Mouse (Mus musculus): ENCODE data around the gene Paqr3. TPM values are rescaled to one million over a fixed set of nuclear protein-coding genes. Genes with fewer than 3 reads are reported as not detected.

Paqr3 gene
- total and polyA plus RNA-seq, 2 experiments = 7.9 TPM

DNA sequence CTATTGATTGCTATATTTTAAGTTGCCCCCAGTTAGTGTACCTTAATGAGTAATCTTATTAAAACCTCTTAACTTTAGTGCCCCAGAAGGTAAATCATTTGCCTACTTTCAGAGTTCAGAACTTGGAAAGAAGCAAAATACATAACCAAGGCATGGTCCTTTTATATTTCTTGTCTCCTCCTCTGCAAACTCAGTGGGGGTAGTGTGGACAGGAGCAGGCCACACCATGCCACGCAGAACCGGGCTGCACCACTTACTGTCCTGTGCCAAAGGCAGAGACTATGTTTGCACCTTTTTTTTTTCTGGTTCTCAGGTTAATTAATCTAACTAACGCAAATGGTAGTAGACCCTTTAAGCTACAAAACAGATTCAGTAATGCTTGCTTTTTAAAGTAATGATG, 22.0 kb downstream of the Paqr3 start:
- no peaks in the 10 kb centered on the region for H3K27me3 ChIP-seq (ENCODE audit: control insufficient read depth, insufficient read depth, low read length)
- H3K9ac ChIP-seq (ENCODE audit: low read depth, low read length) = no peak overlapping the region
- no peak for TF ChIP-seq CTCF (IDR thresholded peaks at IDR 0.05; ENCODE audit: low read depth, low read length)
- no peak for TF ChIP-seq POLR2A (IDR thresholded peaks at IDR 0.05; ENCODE audit: extremely low read depth, insufficient read depth, low read length)
- no peak overlapping the region for H3K4me3 ChIP-seq (ENCODE audit: insufficient read depth, low read depth, low read length)
- H3K27ac ChIP-seq (replicated peaks; ENCODE audit: insufficient read depth, low read depth, low read length) = no peak overlapping the region
- peaks cover 4% of the 10 kb centered on the region; the same call in 1 of the 2 replicates for H3K36me3 ChIP-seq (ENCODE audit: control insufficient read depth, insufficient read depth, low read length)
- peaks cover 6% of the 10 kb centered on the region for H3K4me1 ChIP-seq (ENCODE audit: control insufficient read depth, insufficient read depth, low read length)
- no peaks in the 10 kb centered on the region for H3K79me2 ChIP-seq (ENCODE audit: control insufficient read depth, insufficient read depth, low read length)
- peak; percentile 57 for DNase-seq (ENCODE audit: extremely low read depth, low read depth, low spot score)
- WGBS = 38% methylated on average over 3 of the region's 3 CpGs

- WGBS = 86% methylated on average over 6 of the region's 6 CpGs
These were observed 23.2 kb downstream of the Paqr3 start for GRCm38 (mm10) chr5:97088231-97088630.

GRCm38 (mm10) chr5:97087746-97088145, 23.6 kb downstream of the Paqr3 start:
- no peak for DNase-seq (ENCODE audit: extremely low read depth, low read depth, low spot score)
- no peaks in the 10 kb centered on the region for H3K79me2 ChIP-seq (ENCODE audit: control insufficient read depth, insufficient read depth, low read length)
- no peak for TF ChIP-seq CTCF (IDR thresholded peaks at IDR 0.05; ENCODE audit: low read depth, low read length)
- TF ChIP-seq POLR2A (IDR thresholded peaks at IDR 0.05; ENCODE audit: extremely low read depth, insufficient read depth, low read length) = no peak
- peaks cover 4% of the 10 kb centered on the region; the same call in 1 of the 2 replicates for H3K36me3 ChIP-seq (ENCODE audit: control insufficient read depth, insufficient read depth, low read length)
- H3K9ac ChIP-seq (ENCODE audit: low read depth, low read length) = no peak overlapping the region
- H3K27me3 ChIP-seq (ENCODE audit: control insufficient read depth, insufficient read depth, low read length) = no peaks in the 10 kb centered on the region
- H3K27ac ChIP-seq (replicated peaks; ENCODE audit: insufficient read depth, low read depth, low read length) = no peak overlapping the region
- 92% methylated on average over 16 of the region's 16 CpGs for WGBS
- H3K4me3 ChIP-seq (ENCODE audit: insufficient read depth, low read depth, low read length) = no peak overlapping the region
- H3K4me1 ChIP-seq (ENCODE audit: control insufficient read depth, insufficient read depth, low read length) = peaks cover 6% of the 10 kb centered on the region

More at GRCm38 (mm10) chr5:97088231-97088630, 23.2 kb downstream of the Paqr3 start:
- H3K27me3 ChIP-seq (ENCODE audit: control insufficient read depth, insufficient read depth, low read length) = no peaks in the 10 kb centered on the region
- TF ChIP-seq CTCF (IDR thresholded peaks at IDR 0.05; ENCODE audit: low read depth, low read length) = no peak
- no peak overlapping the region for H3K9ac ChIP-seq (ENCODE audit: low read depth, low read length)
- no peak for DNase-seq (ENCODE audit: extremely low read depth, low read depth, low spot score)
- no peak overlapping the region for H3K4me3 ChIP-seq (ENCODE audit: insufficient read depth, low read depth, low read length)
- peaks cover 6% of the 10 kb centered on the region for H3K4me1 ChIP-seq (ENCODE audit: control insufficient read depth, insufficient read depth, low read length)
- no peaks in the 10 kb centered on the region for H3K79me2 ChIP-seq (ENCODE audit: control insufficient read depth, insufficient read depth, low read length)
- no peak overlapping the region for H3K27ac ChIP-seq (replicated peaks; ENCODE audit: insufficient read depth, low read depth, low read length)
- H3K36me3 ChIP-seq (ENCODE audit: control insufficient read depth, insufficient read depth, low read length) = peaks cover 4% of the 10 kb centered on the region; the same call in 1 of the 2 replicates

GRCm38 (mm10) chr5:97087030-97087630, 24.3 kb downstream of the Paqr3 start:
- WGBS = 83% methylated on average over 24 of the region's 24 CpGs
- Histone ChIP-seq H3K36me3 (ENCODE audit: control insufficient read depth, insufficient read depth, low read length) (peaks cover 4% of the 10 kb centered on the region; the same call in 1 of the 2 replicates), H3K27ac (replicated peaks; ENCODE audit: insufficient read depth, low read depth, low read length) (0 out of 2 replicates have a peak overlapping the region, but pooled peaks have one; percentile 17), H3K79me2 (ENCODE audit: control insufficient read depth, insufficient read depth, low read length) (no peaks in the 10 kb centered on the region), H3K4me1 (ENCODE audit: control insufficient read depth, insufficient read depth, low read length) (peaks cover 6% of the 10 kb centered on the region), H3K9ac (ENCODE audit: low read depth, low read length) (no peak overlapping the region), H3K27me3 (ENCODE audit: control insufficient read depth, insufficient read depth, low read length) (no peaks in the 10 kb centered on the region), H3K4me3 (ENCODE audit: insufficient read depth, low read depth, low read length) (peak overlapping the region; percentile 39)
- TF ChIP-seq POLR2A (IDR thresholded peaks at IDR 0.05; ENCODE audit: extremely low read depth, insufficient read depth, low read length) (no peak), CTCF (IDR thresholded peaks at IDR 0.05; ENCODE audit: low read depth, low read length) (no peak)
- DNase-seq (ENCODE audit: extremely low read depth, low read depth, low spot score) = peak; percentile 31

DNA sequence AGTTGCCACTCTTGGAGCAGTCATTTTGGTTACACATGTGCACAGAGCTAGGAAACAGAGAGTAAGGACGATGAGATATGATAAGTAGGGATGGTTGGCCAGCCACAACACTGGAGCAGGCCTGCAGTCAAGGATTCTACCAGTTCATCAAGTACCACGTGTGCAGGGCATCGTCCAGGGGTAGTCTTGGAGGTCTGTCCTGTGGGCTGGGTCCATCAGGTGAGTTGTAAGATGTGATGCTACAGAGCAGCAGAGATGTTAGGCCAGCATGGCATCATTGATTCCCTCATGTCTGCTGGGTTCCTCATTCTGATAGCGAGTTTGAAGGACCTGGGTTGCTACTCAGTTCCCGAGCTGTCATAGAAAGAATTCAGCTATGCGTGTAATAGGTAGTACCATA, 26.3 kb downstream of the Paqr3 start:
- Histone ChIP-seq H3K4me3 (ENCODE audit: insufficient read depth, low read depth, low read length) (no peak overlapping the region), H3K79me2 (ENCODE audit: control insufficient read depth, insufficient read depth, low read length) (no peaks in the 10 kb centered on the region), H3K4me1 (ENCODE audit: control insufficient read depth, insufficient read depth, low read length) (peaks cover 6% of the 10 kb centered on the region), H3K27ac (replicated peaks; ENCODE audit: insufficient read depth, low read depth, low read length) (no peak overlapping the region), H3K9ac (ENCODE audit: low read depth, low read length) (no peak overlapping the region), H3K27me3 (ENCODE audit: control insufficient read depth, insufficient read depth, low read length) (no peaks in the 10 kb centered on the region), H3K36me3 (ENCODE audit: control insufficient read depth, insufficient read depth, low read length) (peaks cover 2% of the 10 kb centered on the region; the same call in 1 of the 2 replicates)
- DNase-seq (ENCODE audit: extremely low read depth, low read depth, low spot score) = no peak
- 94% methylated on average over 6 of the region's 6 CpGs for WGBS
- TF ChIP-seq CTCF (IDR thresholded peaks at IDR 0.05; ENCODE audit: low read depth, low read length) = no peak
- no peak for TF ChIP-seq POLR2A (IDR thresholded peaks at IDR 0.05; ENCODE audit: extremely low read depth, insufficient read depth, low read length)

DNA sequence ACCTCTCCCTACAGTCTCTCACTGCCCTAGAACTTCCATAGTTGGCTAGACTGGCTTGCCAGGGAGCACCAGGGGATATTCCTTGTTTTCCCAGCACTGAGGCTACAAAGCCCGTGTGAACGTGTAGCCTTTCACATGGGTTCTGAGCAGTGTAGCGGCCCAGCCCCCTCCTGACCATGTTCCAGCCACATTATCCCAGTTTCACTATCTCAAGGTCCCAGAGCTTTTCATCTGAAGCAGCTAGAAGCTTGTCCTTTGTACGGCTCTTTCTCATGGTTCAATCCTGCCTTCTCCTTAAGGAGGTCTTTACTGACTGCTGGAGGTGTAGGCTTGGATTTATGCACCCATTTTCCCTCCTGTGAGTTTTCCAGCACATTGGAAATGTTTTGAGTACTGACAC, 26.9 kb downstream of the Paqr3 start:
- no peak for DNase-seq (ENCODE audit: extremely low read depth, low read depth, low spot score)
- WGBS = 86% methylated on average over 4 of the region's 4 CpGs
- Histone ChIP-seq H3K27ac (replicated peaks; ENCODE audit: insufficient read depth, low read depth, low read length) (no peak overlapping the region), H3K4me3 (ENCODE audit: insufficient read depth, low read depth, low read length) (no peak overlapping the region), H3K36me3 (ENCODE audit: control insufficient read depth, insufficient read depth, low read length) (peaks cover 2% of the 10 kb centered on the region; the same call in 1 of the 2 replicates), H3K27me3 (ENCODE audit: control insufficient read depth, insufficient read depth, low read length) (no peaks in the 10 kb centered on the region), H3K9ac (ENCODE audit: low read depth, low read length) (no peak overlapping the region), H3K4me1 (ENCODE audit: control insufficient read depth, insufficient read depth, low read length) (peaks cover 2% of the 10 kb centered on the region; the same call in 1 of the 2 replicates), H3K79me2 (ENCODE audit: control insufficient read depth, insufficient read depth, low read length) (no peaks in the 10 kb centered on the region)
- TF ChIP-seq CTCF (IDR thresholded peaks at IDR 0.05; ENCODE audit: low read depth, low read length) (no peak), POLR2A (IDR thresholded peaks at IDR 0.05; ENCODE audit: extremely low read depth, insufficient read depth, low read length) (no peak)
